Mouse (Mus musculus) brain, adult 10 weeks (tissue): ENCODE data around the gene Ddx49. TPM values are rescaled to one million over a fixed set of nuclear protein-coding genes. Genes with fewer than 3 reads are reported as not detected.

Experiments used
- polyA plus RNA-seq: library from polyadenylated mRNA; stranded (reverse); fragments of 350-450 nt; fragmentation: Illumina TruSeq; extraction: RNeasy Lipid Tissue Mini Kit (QIAGEN cat#74804); gene quantifications from one replicate; pipeline ENCODE4 v1.2.3, GENCODE M21; 2015; ENCODE audit warnings: low read depth, low replicate concordance

Gene Ddx49
- polyA plus RNA-seq: 44.8 TPM

GRCm38 (mm10) chr8:70302358-70302890, at the start of gene Ddx49, which contains the start of gene Cope:
Ddx49 (minus strand) TSS chr8:70302489.
Cope (plus strand) TSS chr8:70302518.

DNA sequence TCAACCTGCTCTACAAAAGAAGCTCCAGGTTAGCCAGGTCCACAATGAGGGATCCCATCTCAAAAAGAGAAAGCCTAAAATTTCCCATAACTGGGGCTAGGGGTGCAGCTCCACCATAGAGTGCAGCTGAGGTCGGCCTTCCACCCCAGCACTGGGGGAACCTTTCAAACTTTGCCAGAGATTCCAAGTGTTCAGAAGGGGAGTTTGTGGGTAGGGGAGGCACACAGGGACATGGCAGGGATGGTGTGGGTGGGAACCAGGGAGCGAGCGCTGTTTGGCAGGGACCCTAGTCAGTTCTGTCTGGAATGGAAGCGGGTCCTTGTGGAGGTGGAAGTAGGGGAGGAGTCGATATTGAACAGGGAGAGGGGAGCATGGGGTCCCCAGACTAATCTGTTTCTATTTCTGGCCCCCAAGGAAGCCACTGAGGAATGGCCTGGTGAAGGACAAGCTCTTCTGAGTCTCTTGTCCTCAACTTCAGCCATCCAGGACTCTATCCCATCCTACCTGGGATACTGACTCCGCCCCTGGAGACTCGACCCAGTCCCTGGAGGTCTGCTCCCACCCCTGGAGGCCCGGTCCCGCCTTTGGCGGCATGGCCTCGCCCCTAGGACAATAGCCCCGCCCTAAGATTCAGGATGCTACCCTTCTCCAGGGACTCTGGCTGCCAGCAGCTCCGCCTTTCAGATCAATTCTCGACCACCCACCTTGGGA, 27.0 kb upstream of the Ddx49 start, which contains the start of gene Gdf1:
TSS of gene Gdf1 (plus strand) at position 694 of the 711 bp plus-strand sequence.

GRCm38 (mm10) chr8:70315624-70316510, 13.6 kb upstream of the Ddx49 start, which contains the start of gene Cers1:
Cers1 (plus strand) TSS chr8:70315775.

DNA sequence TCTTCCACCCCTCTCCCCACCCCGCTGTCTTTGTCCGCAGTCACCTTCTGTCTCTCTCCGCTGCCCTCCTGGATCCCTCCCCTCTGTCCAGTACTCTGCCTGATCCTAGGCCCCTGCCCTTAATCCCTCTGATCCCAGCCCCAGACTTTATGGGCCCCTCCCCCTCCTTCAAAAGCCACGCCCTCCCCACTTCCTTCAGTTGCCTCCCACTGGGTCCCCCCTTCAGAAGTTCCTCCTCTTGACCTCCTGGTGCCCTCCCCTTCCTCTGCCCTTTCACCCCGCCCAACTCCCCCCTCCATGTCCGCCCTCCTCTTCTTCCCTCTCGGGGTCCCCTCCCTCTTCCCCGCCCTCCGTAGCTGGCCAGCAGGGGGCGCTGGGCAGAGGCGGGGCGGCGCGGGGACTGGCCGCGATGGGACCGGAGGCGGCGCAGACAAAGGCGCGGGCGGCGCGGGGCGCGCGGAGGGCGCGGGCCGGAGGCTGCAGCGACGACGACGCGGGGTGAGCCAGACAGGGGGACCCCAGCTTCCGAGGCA, 19.6 kb downstream of the Ddx49 start, which contains the start of gene Homer3:
TSS of gene Homer3 (plus strand) at position 225 of the 533 bp plus-strand sequence.

Other genes with a start within 250 kb of the Ddx49 start
- 3.4 TPM for gene Tm6sf2, start 229.6 kb downstream of the Ddx49 start, polyA plus RNA-seq
- 85.0 TPM for gene Hapln4, start 219.0 kb downstream of the Ddx49 start, polyA plus RNA-seq
- gene Ncan, start 181.6 kb downstream of the Ddx49 start, polyA plus RNA-seq: 58.0 TPM
- gene Nr2c2ap, start 171.2 kb downstream of the Ddx49 start, polyA plus RNA-seq: 29.2 TPM
- gene Rfxank, start 163.3 kb downstream of the Ddx49 start, polyA plus RNA-seq: 14.6 TPM
- 79.7 TPM for gene Borcs8, start 163.0 kb downstream of the Ddx49 start, polyA plus RNA-seq
- gene Mef2b, start 162.8 kb downstream of the Ddx49 start, polyA plus RNA-seq: not detected
- gene Tmem161a, start 130.1 kb downstream of the Ddx49 start, polyA plus RNA-seq: 30.0 TPM
- gene Slc25a42, start 90.2 kb downstream of the Ddx49 start, polyA plus RNA-seq: 27.2 TPM
- gene Sugp2, start 68.3 kb downstream of the Ddx49 start, polyA plus RNA-seq: 63.2 TPM
- gene Armc6, start 68.0 kb downstream of the Ddx49 start, polyA plus RNA-seq: 41.9 TPM
- 20.1 TPM for gene Homer3, start 19.7 kb downstream of the Ddx49 start, polyA plus RNA-seq
- 172 TPM for gene Cope, start within 50 bp of the Ddx49 start, polyA plus RNA-seq
- 65.7 TPM for gene Cers1, start 13.3 kb upstream of the Ddx49 start, polyA plus RNA-seq
- 3.5 TPM for gene Gdf1, start 27.3 kb upstream of the Ddx49 start, polyA plus RNA-seq
- 29.0 TPM for gene Upf1, start 50.8 kb upstream of the Ddx49 start, polyA plus RNA-seq
- 0.18 TPM for gene Comp, start 71.1 kb upstream of the Ddx49 start, polyA plus RNA-seq
- gene Crtc1, start 137.1 kb upstream of the Ddx49 start, polyA plus RNA-seq: 68.4 TPM
- gene Klhl26, start 174.5 kb upstream of the Ddx49 start, polyA plus RNA-seq: 33.9 TPM
- 410 TPM for gene Tmem59l, start 184.9 kb upstream of the Ddx49 start, polyA plus RNA-seq
- gene Crlf1, start 190.7 kb upstream of the Ddx49 start, polyA plus RNA-seq: 5.2 TPM
- gene Rex1bd, start 204.3 kb upstream of the Ddx49 start, polyA plus RNA-seq: 129 TPM
- gene Uba52, start 208.3 kb upstream of the Ddx49 start, polyA plus RNA-seq: 1,689 TPM
- 487 TPM for gene Fkbp8, start 225.2 kb upstream of the Ddx49 start, polyA plus RNA-seq
- gene Kxd1, start 225.5 kb upstream of the Ddx49 start, polyA plus RNA-seq: 57.3 TPM
- gene Ell, start 237.0 kb upstream of the Ddx49 start, polyA plus RNA-seq: 12.0 TPM